Mouse (Mus musculus): ENCODE results near the gene Mmel1. TPM values are rescaled to one million over a fixed set of nuclear protein-coding genes. Genes with fewer than 3 reads are reported as not detected.

The Mmel1 gene
- polyA plus RNA-seq, 1 experiment = 0.22 TPM

DNA sequence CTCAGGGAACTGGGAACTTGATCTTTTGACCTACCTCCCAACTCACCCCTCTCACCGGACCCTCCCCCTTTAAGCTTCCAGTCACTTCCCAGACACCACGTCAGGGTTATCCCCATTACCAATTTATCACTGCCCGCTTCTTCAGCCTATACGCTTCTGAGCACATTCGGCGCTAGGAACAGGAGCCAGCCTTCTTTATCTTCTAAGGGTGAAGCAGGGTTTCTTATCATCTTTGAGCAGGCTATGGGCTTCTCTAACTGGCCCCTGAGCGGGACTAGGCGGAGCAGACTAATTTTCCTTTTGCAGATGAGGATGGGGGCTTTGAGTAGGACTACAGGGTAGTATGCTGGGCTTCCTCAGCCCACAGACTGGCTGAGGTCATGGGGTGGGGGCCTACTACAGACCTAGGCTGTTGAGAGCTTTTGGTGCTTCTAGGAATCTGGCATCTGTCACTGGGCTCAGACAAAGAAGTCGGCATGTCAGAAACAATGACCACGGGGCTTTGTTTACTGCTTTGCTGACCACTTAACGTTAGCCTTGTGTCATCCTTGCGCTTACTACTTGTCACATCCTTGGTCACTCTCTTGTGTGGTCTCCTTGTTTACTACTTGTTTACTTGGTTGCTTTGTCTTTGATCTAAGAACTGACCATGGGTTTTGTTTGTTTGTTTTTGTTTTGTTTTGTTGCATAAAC is 59.2 kb downstream of the Mmel1 start, which contains the start of gene Tnfrsf14:
TSS of gene Tnfrsf14 (minus strand) at position 169 of the 693 bp plus-strand sequence.
- 36% methylated on average over 12 of the region's 12 CpGs for WGBS
- Histone ChIP-seq H3K4me1 (ENCODE audit: control insufficient read depth, insufficient read depth, insufficient read length) (peaks cover 19% of the 10 kb centered on the region; the same call in 1 of the 2 replicates), H3K27me3 (ENCODE audit: control insufficient read depth, insufficient read depth, low read length) (no peaks in the 10 kb centered on the region), H3K4me3 (ENCODE audit: extremely low read depth, insufficient read depth, insufficient read length) (peak within 1 kb of the TSS; percentile 77), H3K36me3 (ENCODE audit: control insufficient read depth, insufficient read depth, low read length) (peaks cover 17% of the 10 kb centered on the region), H3K27ac (ENCODE audit: insufficient read depth, low read length) (peak within 1 kb of the TSS; percentile 93)
- TF ChIP-seq POLR2A (IDR thresholded peaks at IDR 0.05; ENCODE audit: low read depth, low read length) = no peak
- TF ChIP-seq CTCF (IDR thresholded peaks at IDR 0.05; ENCODE audit: extremely low read depth, insufficient read depth, insufficient read length, insufficient replicate concordance) = no peak
- no peak for DNase-seq (ENCODE audit: low read depth in 1 of 2, low spot score in 2 of 2)

DNA sequence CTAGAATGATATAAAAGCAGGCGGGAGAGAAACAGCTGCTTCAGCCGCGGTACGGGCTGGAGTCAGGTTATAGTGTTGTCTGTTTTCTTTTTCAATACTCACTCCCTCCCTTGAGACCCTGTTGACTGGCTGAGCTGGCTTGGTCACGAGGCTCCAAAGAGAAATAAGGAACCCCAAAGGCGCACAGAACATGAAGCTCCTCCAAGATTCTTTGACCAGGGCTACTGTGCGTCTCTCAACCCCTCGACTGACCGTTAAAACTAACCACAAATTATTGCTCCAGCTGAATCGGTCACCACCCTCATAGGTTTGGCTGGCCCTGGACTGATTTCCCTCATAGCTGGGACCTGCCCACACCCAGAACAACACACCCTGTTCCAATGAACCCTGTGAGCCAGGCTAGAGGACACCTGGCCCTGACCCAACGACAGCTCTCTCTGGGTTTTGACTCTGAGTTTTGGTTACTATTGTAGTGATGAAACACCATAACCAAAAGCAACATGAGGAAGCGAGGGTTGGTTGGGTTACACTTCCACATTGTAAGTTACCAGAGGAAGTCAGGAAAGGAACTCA is 59.8 kb downstream of the Mmel1 start:
- no peak for DNase-seq (ENCODE audit: low read depth in 1 of 2, low spot score in 2 of 2)
- H3K4me1 ChIP-seq (ENCODE audit: control insufficient read depth, insufficient read depth, insufficient read length) = peaks cover 19% of the 10 kb centered on the region; the same call in 1 of the 2 replicates
- H3K36me3 ChIP-seq (ENCODE audit: control insufficient read depth, insufficient read depth, low read length) = peaks cover 12% of the 10 kb centered on the region
- H3K4me3 ChIP-seq (ENCODE audit: extremely low read depth, insufficient read depth, insufficient read length) = 0 out of 2 replicates have a peak overlapping the region, but pooled peaks have one; percentile 12
- H3K27me3 ChIP-seq (ENCODE audit: control insufficient read depth, insufficient read depth, low read length) = no peaks in the 10 kb centered on the region
- peak overlapping the region; percentile 93 for H3K27ac ChIP-seq (ENCODE audit: insufficient read depth, low read length)
- WGBS = 32% methylated on average over 12 of the region's 12 CpGs
- no peak for TF ChIP-seq POLR2A (IDR thresholded peaks at IDR 0.05; ENCODE audit: low read depth, low read length)
- TF ChIP-seq CTCF (IDR thresholded peaks at IDR 0.05; ENCODE audit: extremely low read depth, insufficient read depth, insufficient read length, insufficient replicate concordance) = no peak

DNA sequence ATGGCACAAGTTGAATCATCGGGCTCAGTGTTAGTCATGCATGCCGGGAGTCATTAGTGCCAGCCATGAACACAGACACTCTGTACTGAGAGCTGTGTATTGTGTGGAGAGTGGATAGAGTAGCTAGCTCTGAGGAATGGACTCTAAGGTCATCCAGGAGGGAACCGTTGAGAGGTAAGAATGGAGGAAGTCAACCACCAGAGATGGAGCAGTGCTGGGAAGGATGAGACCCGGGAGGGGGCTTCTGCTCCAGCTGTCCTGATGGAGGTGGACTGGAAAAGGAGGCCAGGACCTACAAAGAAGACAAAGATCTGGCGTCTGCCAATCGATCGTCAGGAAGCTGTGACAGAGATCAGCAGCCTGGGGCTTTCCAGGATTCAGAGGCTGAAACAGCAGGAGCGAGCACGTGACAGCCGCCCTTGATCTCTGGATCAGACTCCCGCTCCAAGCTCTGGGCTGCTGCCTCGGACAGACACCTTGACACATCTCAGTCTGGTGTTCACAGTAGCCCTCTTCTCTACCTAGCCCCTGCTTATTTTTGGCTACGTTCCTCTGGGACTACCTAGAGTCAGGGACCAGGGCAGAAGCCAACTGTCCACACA is 64.0 kb downstream of the Mmel1 start:
- Histone ChIP-seq H3K36me3 (ENCODE audit: control insufficient read depth, insufficient read depth, low read length) (no peaks in the 10 kb centered on the region), H3K4me3 (ENCODE audit: extremely low read depth, insufficient read depth, insufficient read length) (no peak overlapping the region), H3K4me1 (ENCODE audit: control insufficient read depth, insufficient read depth, insufficient read length) (peaks cover 22% of the 10 kb centered on the region), H3K27ac (ENCODE audit: insufficient read depth, low read length) (peak overlapping the region; percentile 43), H3K27me3 (ENCODE audit: control insufficient read depth, insufficient read depth, low read length) (no peaks in the 10 kb centered on the region)
- no peak for DNase-seq (ENCODE audit: low read depth in 1 of 2, low spot score in 2 of 2)
- TF ChIP-seq POLR2A (IDR thresholded peaks at IDR 0.05; ENCODE audit: low read depth, low read length) (no peak), CTCF (IDR thresholded peaks at IDR 0.05; ENCODE audit: extremely low read depth, insufficient read depth, insufficient read length, insufficient replicate concordance) (no peak)
- 84% methylated on average over 13 of the region's 13 CpGs for WGBS

DNA sequence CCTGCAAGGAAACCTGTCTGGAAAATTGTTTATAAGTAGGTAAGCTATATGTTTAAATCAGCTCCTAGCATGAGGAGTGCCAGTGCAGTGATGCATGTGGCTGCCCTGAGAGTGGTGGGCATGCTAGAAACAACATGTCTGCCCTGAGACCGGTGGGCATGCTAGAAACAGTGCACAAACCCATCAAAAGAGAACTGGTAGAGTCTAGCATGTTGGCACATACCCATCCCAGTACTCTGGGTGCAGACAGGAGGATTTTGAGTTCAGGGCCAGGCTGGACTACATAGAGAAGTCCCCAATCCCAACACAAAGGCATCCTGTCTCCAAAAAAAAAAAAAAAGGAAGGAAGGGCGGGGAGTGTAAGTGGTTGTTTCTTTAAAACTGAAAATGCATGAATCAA is 65.4 kb downstream of the Mmel1 start:
- 78% methylated on average over 2 of the region's 2 CpGs for WGBS
- H3K36me3 ChIP-seq (ENCODE audit: control insufficient read depth, insufficient read depth, low read length) = no peaks in the 10 kb centered on the region
- no peak for DNase-seq (ENCODE audit: low read depth in 1 of 2, low spot score in 2 of 2)
- peaks cover 10% of the 10 kb centered on the region for H3K4me1 ChIP-seq (ENCODE audit: control insufficient read depth, insufficient read depth, insufficient read length)
- peak overlapping the region; percentile 50 for H3K27ac ChIP-seq (ENCODE audit: insufficient read depth, low read length)
- no peak for TF ChIP-seq CTCF (IDR thresholded peaks at IDR 0.05; ENCODE audit: extremely low read depth, insufficient read depth, insufficient read length, insufficient replicate concordance)
- no peak for TF ChIP-seq POLR2A (IDR thresholded peaks at IDR 0.05; ENCODE audit: low read depth, low read length)
- H3K4me3 ChIP-seq (ENCODE audit: extremely low read depth, insufficient read depth, insufficient read length) = no peak overlapping the region
- H3K27me3 ChIP-seq (ENCODE audit: control insufficient read depth, insufficient read depth, low read length) = no peaks in the 10 kb centered on the region

DNA sequence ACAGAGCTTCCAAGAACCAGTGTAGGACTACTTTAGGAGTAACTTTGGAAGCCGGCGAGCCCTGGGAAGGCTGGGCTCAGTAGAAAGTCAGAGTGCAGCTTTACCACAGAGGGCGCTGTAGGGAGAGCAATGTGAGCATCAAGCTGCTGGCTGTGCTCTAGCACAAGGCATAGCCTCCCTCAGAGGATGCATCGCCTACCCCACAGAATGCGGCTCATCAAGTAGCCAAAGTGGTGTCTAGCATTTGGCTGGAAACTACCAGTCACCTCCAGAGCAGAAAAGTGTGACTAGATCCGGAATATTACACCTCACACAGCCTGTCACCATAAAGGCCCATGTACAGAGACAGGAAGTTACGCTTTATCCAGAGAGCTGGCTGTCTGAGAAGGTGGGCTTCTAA is 66.4 kb downstream of the Mmel1 start:
- Histone ChIP-seq H3K27me3 (ENCODE audit: control insufficient read depth, insufficient read depth, low read length) (no peaks in the 10 kb centered on the region), H3K36me3 (ENCODE audit: control insufficient read depth, insufficient read depth, low read length) (no peaks in the 10 kb centered on the region), H3K4me1 (ENCODE audit: control insufficient read depth, insufficient read depth, insufficient read length) (peaks cover 10% of the 10 kb centered on the region), H3K4me3 (ENCODE audit: extremely low read depth, insufficient read depth, insufficient read length) (no peak overlapping the region), H3K27ac (ENCODE audit: insufficient read depth, low read length) (peak overlapping the region; percentile 78)
- WGBS = 85% methylated on average over 7 of the region's 7 CpGs
- TF ChIP-seq CTCF (IDR thresholded peaks at IDR 0.05; ENCODE audit: extremely low read depth, insufficient read depth, insufficient read length, insufficient replicate concordance) (peak; percentile 22; the same call in 1 of the 2 replicates), POLR2A (IDR thresholded peaks at IDR 0.05; ENCODE audit: low read depth, low read length) (no peak)
- DNase-seq (ENCODE audit: low read depth in 1 of 2, low spot score in 2 of 2) = peak in 1 of 2 experiments; percentile 27

DNA sequence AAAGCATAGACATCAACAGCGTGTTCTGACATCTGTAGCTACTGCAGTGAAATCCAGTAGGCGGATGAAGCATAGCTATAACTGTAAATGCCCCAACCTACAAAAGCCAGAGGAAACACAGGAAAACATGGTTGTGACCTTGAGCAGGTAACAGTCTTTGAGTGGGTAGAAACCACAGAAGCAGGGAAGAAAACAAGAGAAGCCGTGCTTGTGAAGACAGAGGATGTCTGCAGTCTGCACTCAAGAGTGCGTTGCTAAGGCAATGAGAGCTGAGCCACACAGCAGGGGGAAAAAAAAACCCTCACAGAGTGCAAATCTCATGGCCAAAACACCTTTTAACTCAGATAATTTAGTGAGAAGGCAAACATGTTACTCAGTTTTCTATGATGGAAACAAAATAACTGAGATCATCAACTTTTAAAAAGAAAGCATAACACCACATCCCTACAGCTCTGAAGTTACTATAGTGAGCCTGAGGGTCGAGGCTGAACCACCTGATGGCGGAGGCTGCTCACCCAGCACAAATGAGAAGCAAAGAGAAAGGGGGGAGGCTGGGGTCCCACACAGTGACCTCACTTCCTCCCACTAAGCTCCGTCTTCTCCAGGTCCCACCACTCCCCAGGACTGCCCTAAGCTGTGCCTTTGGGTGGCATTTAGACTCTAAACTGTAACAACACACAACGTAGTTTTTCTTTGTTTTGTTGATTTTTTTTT is 67.3 kb downstream of the Mmel1 start:
- H3K4me3 ChIP-seq (ENCODE audit: extremely low read depth, insufficient read depth, insufficient read length) = no peak overlapping the region
- no peak for TF ChIP-seq POLR2A (IDR thresholded peaks at IDR 0.05; ENCODE audit: low read depth, low read length)
- no peak for TF ChIP-seq CTCF (IDR thresholded peaks at IDR 0.05; ENCODE audit: extremely low read depth, insufficient read depth, insufficient read length, insufficient replicate concordance)
- peak in 1 of 2 experiments; percentile 64 for DNase-seq (ENCODE audit: low read depth in 1 of 2, low spot score in 2 of 2)
- WGBS = 40% methylated on average over 8 of the region's 8 CpGs
- no peaks in the 10 kb centered on the region for H3K36me3 ChIP-seq (ENCODE audit: control insufficient read depth, insufficient read depth, low read length)
- peak overlapping the region; percentile 90 for H3K27ac ChIP-seq (ENCODE audit: insufficient read depth, low read length)
- H3K27me3 ChIP-seq (ENCODE audit: control insufficient read depth, insufficient read depth, low read length) = no peaks in the 10 kb centered on the region
- peaks cover 10% of the 10 kb centered on the region for H3K4me1 ChIP-seq (ENCODE audit: control insufficient read depth, insufficient read depth, insufficient read length)

All from spleen, adult 2 months (tissue).